Mouse (Mus musculus): ENCODE data around the gene Tnni2.

GRCm38 (mm10) chr7:142473476-142473875 lies 31.9 kb downstream of the Tnni2 start:
- no peak for TF ChIP-seq POLR2A (IDR thresholded peaks at IDR 0.05; ENCODE audit: low read depth, low read length)
- TF ChIP-seq CTCF (IDR thresholded peaks at IDR 0.05; ENCODE audit: borderline replicate concordance, insufficient read depth, low read length) = no peak

Measured in embryonic fibroblast, embryonic 13.5 days (primary cell).